Mouse (Mus musculus) sigmoid colon, adult 10 weeks (tissue): ENCODE data around the gene Ift46. TPM values are rescaled to one million over a fixed set of nuclear protein-coding genes. Genes with fewer than 3 reads are reported as not detected.

ENCODE experiments used
- polyA plus RNA-seq: library from polyadenylated mRNA; stranded (reverse); fragments of 350-450 nt; fragmentation: Illumina TruSeq; extraction: RNeasy Lipid Tissue Mini Kit (QIAGEN cat#74804); gene quantifications from one replicate; pipeline ENCODE4 v1.2.3, GENCODE M21; 2014; ENCODE audit warnings: low read depth, low replicate concordance

Ift46 gene
- 28.7 TPM for polyA plus RNA-seq

GRCm38 (mm10) chr9:44767101-44768028, at the start of gene Ift46, which contains the start of gene Arcn1:
Gene Ift46, plus strand, starts transcription at chr9:44767908.
Gene Arcn1, minus strand, starts transcription at chr9:44767845.

GRCm38 (mm10) chr9:44734524-44735494, 32.9 kb upstream of the Ift46 start, which contains the start of gene Phldb1:
Gene Phldb1, minus strand, starts transcription at chr9:44735198.

DNA sequence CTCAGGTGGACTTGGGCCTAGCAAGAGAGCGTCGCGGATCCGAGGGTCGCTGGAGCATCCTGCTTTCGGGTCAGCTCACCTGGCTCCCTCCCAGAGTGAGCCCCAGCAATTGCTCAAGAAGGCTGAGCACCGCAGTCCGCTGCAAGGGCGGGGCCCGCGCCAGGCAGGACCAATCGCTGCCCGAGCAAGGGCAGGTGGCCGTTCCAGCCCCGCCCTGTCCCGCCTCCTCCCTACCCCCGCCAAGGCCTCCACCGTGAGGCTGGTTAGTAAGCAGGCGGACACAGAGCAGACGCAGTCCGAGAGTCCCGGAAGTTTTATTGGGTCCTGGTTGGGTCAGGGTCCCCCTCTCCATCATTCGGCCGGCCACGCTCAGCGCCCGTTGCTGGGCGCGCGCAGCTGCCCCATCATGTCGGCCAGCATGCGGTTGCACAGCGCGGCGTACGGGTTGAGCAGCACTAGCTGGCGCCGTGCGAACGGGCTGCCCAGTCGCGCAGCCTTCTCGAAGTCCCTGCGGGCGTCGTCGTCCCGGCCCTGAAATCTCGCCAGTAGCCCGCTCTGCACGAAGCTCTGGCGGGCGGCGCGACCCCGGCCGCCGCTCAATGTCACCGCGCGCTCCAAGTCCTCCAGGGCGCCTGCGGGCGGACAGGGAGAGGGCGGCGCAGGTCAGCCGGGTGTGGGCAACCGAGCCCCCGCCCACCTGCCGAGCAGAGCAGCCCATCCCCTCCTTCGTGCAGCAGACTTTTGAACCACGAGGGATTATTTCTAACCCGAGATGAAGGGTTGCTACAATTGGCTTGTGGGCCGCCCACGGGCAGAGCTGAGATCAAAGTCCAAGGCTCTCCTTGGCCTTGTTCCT, 31.6 kb downstream of the Ift46 start, which contains the start of gene Tmem25:
Gene Tmem25 (minus strand): TSS at position 206 of the 856 bp plus-strand sequence.

DNA sequence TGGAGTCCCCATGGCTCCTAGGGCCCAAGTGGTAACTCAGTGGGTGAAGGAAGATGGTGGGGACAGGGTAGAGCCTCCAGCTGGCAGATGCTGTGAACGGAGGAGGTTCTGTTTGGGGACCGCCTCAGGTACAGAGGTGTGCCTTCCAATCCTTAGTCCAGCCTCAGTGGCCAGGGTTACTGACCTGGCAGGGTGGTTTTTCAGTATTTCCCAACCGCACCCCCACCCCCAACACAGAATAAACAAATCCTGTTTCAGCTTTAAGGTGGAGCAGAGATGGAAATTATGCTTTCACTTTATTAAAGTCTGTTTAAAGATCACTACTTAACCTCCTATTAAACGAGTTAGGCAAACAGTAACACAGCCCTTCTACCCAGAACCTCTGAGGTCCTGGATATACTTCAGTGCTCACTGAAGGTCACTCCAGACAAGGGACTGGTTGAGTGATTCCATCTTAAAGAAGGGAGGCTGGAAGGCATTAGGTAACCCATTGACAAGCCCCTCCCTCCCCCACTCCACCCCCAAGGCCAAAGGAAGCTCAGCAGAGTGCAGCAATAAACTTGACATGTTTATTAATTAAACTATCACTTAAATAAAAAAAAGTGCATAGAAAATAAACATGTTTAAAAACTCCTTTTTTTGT, 35.2 kb downstream of the Ift46 start, which contains the start of gene Ttc36:
Gene Ttc36 (minus strand): TSS at position 265 of the 643 bp plus-strand sequence.

Other genes starting within 250 kb of the Ift46 start
- gene Cxcr5, start 206.0 kb upstream of the Ift46 start, polyA plus RNA-seq: 1.6 TPM
- 251 TPM for gene Ddx6, start 163.0 kb upstream of the Ift46 start, polyA plus RNA-seq
- not detected for gene Treh, start 94.7 kb upstream of the Ift46 start, polyA plus RNA-seq
- gene Phldb1, start 32.7 kb upstream of the Ift46 start, polyA plus RNA-seq: 1.8 TPM
- 391 TPM for gene Arcn1, start 63 bp upstream of the Ift46 start, polyA plus RNA-seq
- 1.0 TPM for gene Tmem25, start 31.4 kb downstream of the Ift46 start, polyA plus RNA-seq
- not detected for gene Ttc36, start 35.2 kb downstream of the Ift46 start, polyA plus RNA-seq
- 28.0 TPM for gene Kmt2a, start 113.4 kb downstream of the Ift46 start, polyA plus RNA-seq
- 608 TPM for gene Atp5l, start 152.8 kb downstream of the Ift46 start, polyA plus RNA-seq
- gene Ube4a, start 197.7 kb downstream of the Ift46 start, polyA plus RNA-seq: 87.4 TPM
- 3.1 TPM for gene Cd3g, start 212.5 kb downstream of the Ift46 start, polyA plus RNA-seq
- gene Cd3d, start 213.9 kb downstream of the Ift46 start, polyA plus RNA-seq: 1.1 TPM
- 1.6 TPM for gene Cd3e, start 241.7 kb downstream of the Ift46 start, polyA plus RNA-seq